Mouse (Mus musculus): ENCODE results near the gene Cfap58.

Gene Cfap58

GRCm38 (mm10) chr19:47937443-47938406 lies at the start of gene Cfap58:
Gene Cfap58 (plus strand): TSS chr19:47937675.
- peak; percentile 90 for DNase-seq

GRCm38 (mm10) chr19:47888037-47888436 lies 49.4 kb upstream of the Cfap58 start:
- no peak for DNase-seq

- no peak for DNase-seq
Observed at GRCm38 (mm10) chr19:47890489-47891130, 46.9 kb upstream of the Cfap58 start.

- no peak for DNase-seq
Observed at GRCm38 (mm10) chr19:47891562-47892312, 45.7 kb upstream of the Cfap58 start.

- no peak for DNase-seq
Observed at GRCm38 (mm10) chr19:47893092-47893491, 44.4 kb upstream of the Cfap58 start.

GRCm38 (mm10) chr19:47898472-47899079 lies 38.9 kb upstream of the Cfap58 start:
- no peak for DNase-seq

GRCm38 (mm10) chr19:47900012-47900411 lies 37.5 kb upstream of the Cfap58 start:
- no peak for DNase-seq

GRCm38 (mm10) chr19:47900558-47900957 lies 36.9 kb upstream of the Cfap58 start:
- no peak for DNase-seq

GRCm38 (mm10) chr19:47902316-47903201 lies 34.9 kb upstream of the Cfap58 start:
- no peak for DNase-seq

- DNase-seq, result peak; percentile 62
Observed at GRCm38 (mm10) chr19:47903679-47904078, 33.8 kb upstream of the Cfap58 start.

- DNase-seq, result no peak
Observed at GRCm38 (mm10) chr19:47905081-47905480, 32.4 kb upstream of the Cfap58 start.

GRCm38 (mm10) chr19:47905603-47906002 lies 31.9 kb upstream of the Cfap58 start:
- no peak for DNase-seq

- no peak for DNase-seq
Observed at GRCm38 (mm10) chr19:47907596-47907995, 29.9 kb upstream of the Cfap58 start.

- no peak for DNase-seq
Observed at GRCm38 (mm10) chr19:47908961-47909371, 28.5 kb upstream of the Cfap58 start.

- peak; percentile 86 for DNase-seq
Observed at GRCm38 (mm10) chr19:47909387-47910116, 27.9 kb upstream of the Cfap58 start.

- no peak for DNase-seq
Observed at GRCm38 (mm10) chr19:47910117-47910618, 27.3 kb upstream of the Cfap58 start.

GRCm38 (mm10) chr19:47910751-47911150 lies 26.7 kb upstream of the Cfap58 start:
- no peak for DNase-seq

GRCm38 (mm10) chr19:47913344-47913743 lies 24.1 kb upstream of the Cfap58 start:
- no peak for DNase-seq

GRCm38 (mm10) chr19:47914191-47914590 lies 23.3 kb upstream of the Cfap58 start:
- no peak for DNase-seq

- no peak for DNase-seq
Observed at GRCm38 (mm10) chr19:47915251-47915650, 22.2 kb upstream of the Cfap58 start.

- no peak for DNase-seq
Observed at GRCm38 (mm10) chr19:47917396-47917795, 20.1 kb upstream of the Cfap58 start.

Data from retina, postnatal 1 day (tissue).